Mouse (Mus musculus): ENCODE data around the gene Itprid2. TPM values are rescaled to one million over a fixed set of nuclear protein-coding genes. Genes with fewer than 3 reads are reported as not detected.

Gene Itprid2
- polyA plus RNA-seq, 1 experiment from 2014 or later, result 5.0 TPM

DNA sequence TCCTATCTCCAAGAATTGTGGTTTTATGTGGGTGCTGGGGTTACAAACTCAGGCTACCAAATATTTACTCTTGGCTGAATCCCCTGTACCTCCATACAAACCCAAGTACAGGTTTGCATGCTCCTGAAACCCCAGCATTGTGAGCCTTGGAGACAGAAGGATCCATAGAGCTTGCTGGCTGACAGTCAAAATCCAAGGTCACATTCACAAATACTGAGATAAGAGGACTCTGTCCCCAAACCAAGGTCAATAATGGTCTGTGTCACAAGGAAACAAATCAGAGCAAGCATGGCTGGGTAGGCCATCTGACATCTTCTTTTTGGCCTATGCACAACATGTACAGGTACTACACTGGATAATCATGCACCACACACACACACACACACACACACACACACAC, 82.7 kb downstream of the Itprid2 start:
- Histone ChIP-seq H3K27ac (ENCODE audit: low read depth, low read length) (no peak overlapping the region), H3K4me3 (ENCODE audit: low read length) (no peak overlapping the region), H3K9me3 (ENCODE audit: control insufficient read depth, low read length) (no peaks in the 10 kb centered on the region), H3K27me3 (replicated peaks; ENCODE audit: control insufficient read depth, insufficient read depth, low read length) (no peaks in the 10 kb centered on the region), H3K4me1 (ENCODE audit: control insufficient read depth, insufficient read depth, low read depth, low read length) (no peaks in the 10 kb centered on the region), H3K9ac (ENCODE audit: low read depth, low read length) (no peak overlapping the region), H3K4me2 (ENCODE audit: low read length) (no peak overlapping the region), H3K36me3 (ENCODE audit: control insufficient read depth, insufficient read depth, low read length) (no peaks in the 10 kb centered on the region)
- ATAC-seq, result no peak

DNA sequence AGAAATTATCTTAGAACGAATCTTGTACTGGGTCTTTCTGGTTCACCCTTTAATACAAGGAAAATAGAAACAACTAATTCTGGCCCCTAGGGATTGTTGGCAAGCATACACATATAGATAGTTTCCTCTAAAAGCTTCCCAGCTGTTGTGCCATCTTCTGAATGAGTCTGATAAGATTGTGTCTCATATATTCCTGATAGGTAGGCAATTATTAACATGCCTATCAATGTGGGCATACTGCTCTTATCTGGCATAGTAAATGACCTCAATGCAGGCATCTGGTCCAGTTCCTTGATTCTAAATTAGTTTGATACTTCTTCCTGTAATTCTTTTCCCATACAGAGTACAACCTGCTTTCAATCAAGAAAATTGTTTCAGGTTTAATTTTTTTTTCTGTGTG, 87.3 kb downstream of the Itprid2 start:
- Histone ChIP-seq H3K9me3 (ENCODE audit: control insufficient read depth, low read length) (no peaks in the 10 kb centered on the region), H3K9ac (ENCODE audit: low read depth, low read length) (no peak overlapping the region), H3K4me3 (ENCODE audit: low read length) (no peak overlapping the region), H3K27ac (ENCODE audit: low read depth, low read length) (no peak overlapping the region), H3K4me2 (ENCODE audit: low read length) (no peak overlapping the region), H3K27me3 (replicated peaks; ENCODE audit: control insufficient read depth, insufficient read depth, low read length) (no peaks in the 10 kb centered on the region), H3K4me1 (ENCODE audit: control insufficient read depth, insufficient read depth, low read depth, low read length) (no peaks in the 10 kb centered on the region), H3K36me3 (ENCODE audit: control insufficient read depth, insufficient read depth, low read length) (no peaks in the 10 kb centered on the region)
- 81% methylated on average over 1 of the region's 1 CpGs for WGBS
- ATAC-seq, result no peak

Other genes starting within 250 kb of the Itprid2 start
- 42.8 and 49.2 TPM in 2 replicates for gene Neurod1, start 178.6 kb upstream of the Itprid2 start, polyA plus RNA-seq (2015; fragmentation: Nextera tagmentation; extraction: Ambion mirVana)
- 2.1 and 2.6 TPM in 2 replicates for gene Cerkl, start 178.6 kb upstream of the Itprid2 start, polyA plus RNA-seq (2015; fragmentation: Nextera tagmentation; extraction: Ambion mirVana)
- gene Ppp1r1c, start 72.4 kb downstream of the Itprid2 start, polyA plus RNA-seq (2015; fragmentation: Nextera tagmentation; extraction: Ambion mirVana), result 6.6 and 10.8 TPM in 2 replicates